Mouse (Mus musculus): ENCODE results near the gene Babam1. TPM values are rescaled to one million over a fixed set of nuclear protein-coding genes. Genes with fewer than 3 reads are reported as not detected.
A peak's percentile ranks its signal among the peaks of the same experiment; 100 is the strongest.

The Babam1 gene
- polyA plus RNA-seq, 1 experiment from 2014 or later: 96.6 TPM

GRCm38 (mm10) chr8:71373000-71373399 lies 23.7 kb upstream of the Babam1 start:
- Histone ChIP-seq H3K9ac (no peak overlapping the region), H3K27ac (replicated peaks) (no peak overlapping the region), H3K36me3 (peaks cover 42% of the 10 kb centered on the region), H3K4me1 (replicated peaks) (peaks cover 46% of the 10 kb centered on the region), H3K27me3 (no peaks in the 10 kb centered on the region), H3K4me2 (no peak overlapping the region), H3K9me3 (no peaks in the 10 kb centered on the region), H3K4me3 (no peak overlapping the region)
- ATAC-seq (ENCODE audit: low read depth): no peak
- WGBS: 91% methylated on average over 3 of the region's 3 CpGs

DNA sequence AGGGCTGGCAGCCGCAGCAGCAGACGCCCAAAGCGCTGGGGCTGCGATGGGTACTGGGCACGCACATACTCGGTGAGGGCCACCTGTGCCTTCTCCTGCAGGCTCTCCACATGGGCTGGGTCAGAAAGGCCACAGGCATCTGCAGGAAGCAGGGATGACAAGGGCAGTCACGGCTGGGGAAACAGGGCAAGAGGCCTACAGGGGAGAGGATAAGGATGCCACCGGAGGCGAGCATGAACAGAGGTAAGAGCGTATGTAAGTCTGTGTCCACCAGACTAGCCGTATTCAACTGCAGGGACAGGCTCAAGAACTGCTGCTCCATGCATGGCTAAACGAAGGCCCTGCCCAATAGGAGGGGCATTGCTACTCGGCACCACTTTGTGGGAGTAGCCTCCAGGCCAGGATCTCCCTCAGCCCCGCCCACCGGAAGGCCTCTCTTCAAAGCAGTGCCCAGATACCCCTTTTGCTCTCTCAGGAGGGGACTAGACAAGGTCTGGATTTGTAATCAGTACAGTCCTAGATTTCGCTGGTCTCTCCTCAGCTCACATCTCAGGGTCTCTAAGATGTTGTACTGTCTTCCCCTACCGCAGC lies 21.9 kb upstream of the Babam1 start:
- Histone ChIP-seq H3K4me2 (no peak overlapping the region), H3K36me3 (peaks cover 32% of the 10 kb centered on the region)

DNA sequence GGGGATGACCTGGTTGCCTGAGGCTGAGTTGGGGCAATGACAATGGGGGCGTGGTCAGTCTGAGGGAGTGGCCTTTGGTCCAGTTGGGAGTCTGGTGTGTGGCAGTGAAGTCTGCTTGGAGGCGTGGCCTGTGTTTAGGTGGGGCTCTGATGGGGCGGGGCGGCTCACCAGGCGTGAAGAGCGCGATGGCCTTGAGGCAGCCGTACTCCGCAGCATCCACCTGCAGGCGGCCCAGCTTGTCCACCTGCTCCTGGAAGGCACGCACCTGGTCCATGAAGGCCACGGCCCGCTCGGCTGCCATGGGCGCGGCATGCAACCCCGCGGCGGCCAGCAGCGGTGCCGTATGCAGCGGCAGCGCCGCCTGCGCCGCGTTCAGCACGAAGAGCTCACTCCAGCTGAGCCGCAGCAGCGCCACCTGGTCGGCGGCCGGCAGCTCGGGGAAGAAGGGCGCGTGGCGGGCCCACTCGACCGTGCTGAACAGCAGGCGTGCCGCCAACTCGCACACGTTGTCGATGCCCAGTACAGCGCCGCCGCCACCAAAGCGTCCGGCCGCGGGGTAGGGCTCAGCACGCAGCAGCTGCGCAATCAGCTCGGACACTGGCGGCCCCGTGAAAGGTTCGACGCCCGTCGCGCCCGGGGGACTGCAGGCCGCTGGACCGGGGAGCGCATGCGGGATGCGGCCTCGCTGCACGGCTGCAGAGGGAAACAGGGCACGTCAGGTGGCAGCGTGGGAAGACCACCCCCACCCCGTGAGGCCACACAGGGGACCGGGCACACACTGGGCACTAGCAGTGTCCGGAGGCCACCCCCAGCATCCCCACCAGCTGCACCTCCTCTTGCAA lies 20.9 kb upstream of the Babam1 start:
- H3K4me2 ChIP-seq: peak overlapping the region; percentile 64
- peak; percentile 2; the same call in 1 of the 2 replicates for ATAC-seq (ENCODE audit: low read depth)

More for the DNA sequence above, 21.9 kb upstream of the Babam1 start:
- H3K4me1 ChIP-seq (replicated peaks): peaks cover 49% of the 10 kb centered on the region
- ATAC-seq (ENCODE audit: low read depth): no peak
- H3K9me3 ChIP-seq: no peaks in the 10 kb centered on the region
- H3K27ac ChIP-seq (replicated peaks): no peak overlapping the region
- H3K9ac ChIP-seq: no peak overlapping the region
- no peak overlapping the region for H3K4me3 ChIP-seq
- 77% methylated on average over 17 of the region's 17 CpGs for WGBS
- H3K27me3 ChIP-seq: no peaks in the 10 kb centered on the region

GRCm38 (mm10) chr8:71376423-71377030 lies 20.1 kb upstream of the Babam1 start:
- peaks cover 59% of the 10 kb centered on the region for H3K4me1 ChIP-seq (replicated peaks)
- H3K4me3 ChIP-seq: peak overlapping the region; percentile 38
- H3K9me3 ChIP-seq: no peaks in the 10 kb centered on the region
- H3K27ac ChIP-seq (replicated peaks): peak overlapping the region; percentile 82
- H3K27me3 ChIP-seq: no peaks in the 10 kb centered on the region
- peak overlapping the region; percentile 71 for H3K9ac ChIP-seq
- ATAC-seq (ENCODE audit: low read depth): no peak
- WGBS: 26% methylated on average over 8 of the region's 8 CpGs
- peak overlapping the region; percentile 64 for H3K4me2 ChIP-seq
- peaks cover 29% of the 10 kb centered on the region for H3K36me3 ChIP-seq

More for the DNA sequence above, 20.9 kb upstream of the Babam1 start:
- 5% methylated on average over 74 of the region's 74 CpGs for WGBS
- Histone ChIP-seq H3K4me1 (replicated peaks) (peaks cover 53% of the 10 kb centered on the region), H3K27ac (replicated peaks) (peak overlapping the region; percentile 82), H3K9me3 (no peaks in the 10 kb centered on the region), H3K4me3 (peak overlapping the region; percentile 38), H3K9ac (peak overlapping the region; percentile 71), H3K36me3 (peaks cover 29% of the 10 kb centered on the region), H3K27me3 (no peaks in the 10 kb centered on the region)

- Histone ChIP-seq H3K9ac (peak overlapping the region; percentile 83), H3K4me1 (replicated peaks) (peaks cover 73% of the 10 kb centered on the region), H3K27ac (replicated peaks) (no peak overlapping the region), H3K4me2 (peak overlapping the region; percentile 99), H3K4me3 (peak overlapping the region; percentile 80; the same call in 1 of the 2 replicates), H3K27me3 (no peaks in the 10 kb centered on the region), H3K9me3 (no peaks in the 10 kb centered on the region), H3K36me3 (peaks cover 19% of the 10 kb centered on the region)
- whole genome bisulfite sequencing: 26% methylated on average over 4 of the region's 4 CpGs
- ATAC-seq (ENCODE audit: low read depth): no peak
Observed at GRCm38 (mm10) chr8:71379008-71379407, 17.7 kb upstream of the Babam1 start.

GRCm38 (mm10) chr8:71379512-71380075 lies 17.1 kb upstream of the Babam1 start:
- WGBS: 47% methylated on average over 3 of the region's 3 CpGs
- peak overlapping the region; percentile 80 for H3K4me3 ChIP-seq
- no peaks in the 10 kb centered on the region for H3K9me3 ChIP-seq
- no peak overlapping the region for H3K27ac ChIP-seq (replicated peaks)
- H3K27me3 ChIP-seq: no peaks in the 10 kb centered on the region
- H3K9ac ChIP-seq: peak overlapping the region; percentile 83
- peaks cover 73% of the 10 kb centered on the region for H3K4me1 ChIP-seq (replicated peaks)
- ATAC-seq (ENCODE audit: low read depth): no peak
- peak overlapping the region; percentile 99 for H3K4me2 ChIP-seq
- peaks cover 13% of the 10 kb centered on the region; the same call in 1 of the 2 replicates for H3K36me3 ChIP-seq

GRCm38 (mm10) chr8:71380178-71381171 lies 16.2 kb upstream of the Babam1 start:
- under 1% methylated on average over 72 of the region's 72 CpGs for WGBS
- ATAC-seq (ENCODE audit: low read depth): no peak
- H3K27ac ChIP-seq (replicated peaks): no peak overlapping the region
- peak overlapping the region; percentile 83 for H3K9ac ChIP-seq
- peak overlapping the region; percentile 99 for H3K4me2 ChIP-seq
- H3K4me3 ChIP-seq: peak overlapping the region; percentile 80
- H3K9me3 ChIP-seq: no peaks in the 10 kb centered on the region
- no peaks in the 10 kb centered on the region for H3K27me3 ChIP-seq
- H3K36me3 ChIP-seq: peaks cover 5% of the 10 kb centered on the region; the same call in 1 of the 2 replicates
- H3K4me1 ChIP-seq (replicated peaks): peaks cover 66% of the 10 kb centered on the region

DNA sequence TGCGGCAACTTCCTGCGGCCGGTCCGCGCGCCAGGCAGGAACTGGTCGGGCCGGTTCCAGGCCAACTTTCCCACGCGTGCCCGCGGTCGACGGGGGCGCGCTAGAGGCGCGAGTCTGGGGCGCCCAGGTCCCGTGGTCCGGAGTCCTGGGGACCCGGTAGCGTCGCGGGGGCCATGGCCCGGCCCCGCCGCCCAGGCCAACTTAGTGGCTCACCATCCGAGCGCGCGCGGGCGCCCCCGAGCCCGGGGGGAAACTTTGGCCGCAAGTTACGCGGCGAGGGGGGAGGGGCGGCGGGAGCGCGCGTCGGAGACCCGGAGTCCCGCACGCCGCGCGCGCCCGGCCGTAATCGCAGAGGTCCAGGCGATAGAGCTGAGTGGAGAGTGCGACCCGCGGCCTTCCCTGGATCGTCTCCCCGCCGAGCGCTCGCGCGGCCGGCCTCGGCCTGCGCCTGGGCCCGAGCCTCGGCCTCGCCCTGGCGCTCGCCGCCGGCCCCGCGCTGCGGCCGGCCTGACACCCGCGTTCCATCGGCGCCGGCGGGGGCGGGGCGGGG lies 15.2 kb upstream of the Babam1 start, which contains the start of gene Nr2f6:
TSS of gene Nr2f6 (minus strand) at position 540 of the 550 bp plus-strand sequence.
- Histone ChIP-seq H3K36me3 (peaks cover 5% of the 10 kb centered on the region; the same call in 1 of the 2 replicates), H3K27me3 (no peaks in the 10 kb centered on the region), H3K9me3 (no peaks in the 10 kb centered on the region), H3K4me1 (replicated peaks) (peaks cover 55% of the 10 kb centered on the region), H3K27ac (replicated peaks) (peak within 1 kb of the TSS; percentile 92), H3K4me3 (peak within 1 kb of the TSS; percentile 80), H3K9ac (peak within 1 kb of the TSS; percentile 83), H3K4me2 (peak within 1 kb of the TSS; percentile 99)
- WGBS: under 1% methylated on average over 67 of the region's 89 CpGs
- ATAC-seq (ENCODE audit: low read depth): peak; percentile 58

GRCm38 (mm10) chr8:71381971-71382961 lies 14.4 kb upstream of the Babam1 start:
- Histone ChIP-seq H3K4me1 (replicated peaks) (peaks cover 48% of the 10 kb centered on the region), H3K27ac (replicated peaks) (peak overlapping the region; percentile 92)

DNA sequence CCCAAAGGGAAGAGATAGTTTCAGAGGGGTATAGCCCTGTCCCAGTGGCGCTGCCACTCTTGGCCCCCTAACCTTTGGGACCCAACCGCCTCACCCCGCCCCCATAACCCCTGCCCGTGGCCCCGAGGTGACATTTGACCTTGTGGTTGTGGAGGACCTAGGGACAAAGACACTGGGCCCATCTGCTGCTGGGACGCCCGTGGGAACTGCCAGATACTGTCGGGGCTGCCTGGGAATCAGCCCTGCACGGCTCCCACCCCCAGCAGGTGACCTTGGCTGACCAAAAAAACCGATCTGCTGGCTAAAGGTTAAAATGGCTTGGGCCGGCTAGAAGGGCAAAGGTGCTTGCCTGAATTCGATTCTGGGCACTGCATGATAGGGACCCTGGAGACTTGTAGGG lies 13.3 kb upstream of the Babam1 start:
- Histone ChIP-seq H3K9ac (no peak overlapping the region), H3K27me3 (no peaks in the 10 kb centered on the region), H3K4me2 (no peak overlapping the region), H3K27ac (replicated peaks) (peak overlapping the region; percentile 92; the same call in 1 of the 2 replicates), H3K9me3 (no peaks in the 10 kb centered on the region), H3K4me1 (replicated peaks) (peaks cover 45% of the 10 kb centered on the region), H3K36me3 (no peaks in the 10 kb centered on the region), H3K4me3 (no peak overlapping the region)
- no peak for ATAC-seq (ENCODE audit: low read depth)
- WGBS: 10% methylated on average over 12 of the region's 12 CpGs

More at GRCm38 (mm10) chr8:71381971-71382961, 14.4 kb upstream of the Babam1 start:
- Histone ChIP-seq H3K4me2 (peak overlapping the region; percentile 99), H3K27me3 (no peaks in the 10 kb centered on the region), H3K9me3 (no peaks in the 10 kb centered on the region), H3K9ac (peak overlapping the region; percentile 83), H3K36me3 (peaks cover 5% of the 10 kb centered on the region; the same call in 1 of the 2 replicates), H3K4me3 (peak overlapping the region; percentile 80)
- ATAC-seq (ENCODE audit: low read depth): peak; percentile 83
- WGBS: 2% methylated on average over 46 of the region's 80 CpGs

Measured in neural tube, embryonic 13.5 days (tissue).